Mouse (Mus musculus) hindbrain, embryonic 11.5 days (tissue): Measurements from ENCODE around the gene Fbxw25. TPM values are rescaled to one million over a fixed set of nuclear protein-coding genes. Genes with fewer than 3 reads are reported as not detected.
"Not testable (repeated sequence)": the region's sequence is repeated elsewhere in the genome, so short reads cannot be mapped to it uniquely, and the experiment has no call there.

ENCODE experiments used
- ATAC-seq: fragments of 200-750 bp; cut with Nextera tagmentation; 2 replicates; pipeline ENCODE4 v1.8.0; 2017; ENCODE audit warnings: mild to moderate bottlenecking, moderate TSS enrichment, moderate library complexity; ENCODE audit not compliant: low FRiP score
- DNase-seq: peaks from one replicate; pipeline ENCODE4 v3.0.0-alpha.2; 2015; ENCODE audit warnings: low spot score
- H3K27ac ChIP-seq: fragments of 300-500 bp; sonication (generic); 2 replicates; pipeline ENCODE4 v1.5.1; 2014; ENCODE audit warnings: mild to moderate bottlenecking, low read depth, low read length
- H3K27me3 ChIP-seq: fragments of 300-500 bp; sonication (generic); 2 replicates; pipeline ENCODE4 v1.6.1; 2014; ENCODE audit warnings: mild to moderate bottlenecking, low read length, moderate library complexity, mixed read lengths; ENCODE audit not compliant: control insufficient read depth, insufficient read depth
- H3K36me3 ChIP-seq: fragments of 300-500 bp; sonication (generic); 2 replicates; pipeline ENCODE4 v1.6.1; 2014; ENCODE audit warnings: mild to moderate bottlenecking, low read length, moderate library complexity, mixed read lengths; ENCODE audit not compliant: control insufficient read depth, insufficient read depth
- H3K4me1 ChIP-seq: fragments of 300-500 bp; sonication (generic); replicated peaks from 2 replicates; pipeline ENCODE4 v1.6.1; 2014; ENCODE audit warnings: low read length, mixed read lengths; ENCODE audit not compliant: control insufficient read depth, insufficient read depth
- H3K4me2 ChIP-seq: fragments of 300-500 bp; sonication (generic); replicated peaks from 2 replicates; pipeline ENCODE4 v1.6.1; 2014; ENCODE audit warnings: mild to moderate bottlenecking, low read depth, low read length
- H3K4me3 ChIP-seq: fragments of 300-500 bp; sonication (generic); 2 replicates; pipeline ENCODE4 v1.5.1; 2014; ENCODE audit warnings: low read depth, low read length
- H3K9ac ChIP-seq: fragments of 300-500 bp; sonication (generic); 2 replicates; pipeline ENCODE4 v1.6.1; 2014; ENCODE audit warnings: low read depth, low read length
- H3K9me3 ChIP-seq: fragments of 300-500 bp; sonication (generic); 2 replicates; pipeline ENCODE4 v1.6.1; 2016; ENCODE audit warnings: low read length; ENCODE audit not compliant: control insufficient read depth
- WGBS: fragments of 180-500 bp; shearing (Covaris S2); extraction: QIAGEN DNeasy Blood & Tissue Kit; methylation state at CpG from one replicate; pipeline ENCODE4 v1.1.7; 2014; 5-methylcytosine and 5-hydroxymethylcytosine counted together
- polyA plus RNA-seq: library from polyadenylated mRNA; unstranded; fragments of >200 nt; fragmentation: Nextera tagmentation; extraction: Ambion mirVana; gene quantifications from 2 replicates; pipeline ENCODE4 v1.2.1, GENCODE M21; 2014

Gene Fbxw25
- 0.13 TPM in 1 of 2 replicates, not detected in the other for polyA plus RNA-seq

- H3K4me2 ChIP-seq, ATAC-seq, H3K27ac ChIP-seq, H3K9me3 ChIP-seq, H3K27me3 ChIP-seq, H3K9ac ChIP-seq, H3K36me3 ChIP-seq, DNase-seq, H3K4me1 ChIP-seq, H3K4me3 ChIP-seq: not testable (repeated sequence)
- 72% methylated on average over 2 of the region's 2 CpGs for WGBS
Observed at GRCm38 (mm10) chr9:109664552-109664951, at the start of gene Fbxw25. Gene Fbxw25 (minus strand): TSS chr9:109664652.

GRCm38 (mm10) chr9:109702600-109702999 is 38.1 kb upstream of the Fbxw25 start, which contains the start of gene Fbxw18:
Gene Fbxw18 (minus strand): TSS chr9:109702700.
- H3K27me3 ChIP-seq, H3K27ac ChIP-seq, H3K4me2 ChIP-seq, H3K9me3 ChIP-seq, H3K36me3 ChIP-seq, H3K4me3 ChIP-seq, DNase-seq, H3K9ac ChIP-seq, H3K4me1 ChIP-seq, ATAC-seq: not testable (repeated sequence)
- 79% methylated on average over 4 of the region's 4 CpGs for WGBS

DNA sequence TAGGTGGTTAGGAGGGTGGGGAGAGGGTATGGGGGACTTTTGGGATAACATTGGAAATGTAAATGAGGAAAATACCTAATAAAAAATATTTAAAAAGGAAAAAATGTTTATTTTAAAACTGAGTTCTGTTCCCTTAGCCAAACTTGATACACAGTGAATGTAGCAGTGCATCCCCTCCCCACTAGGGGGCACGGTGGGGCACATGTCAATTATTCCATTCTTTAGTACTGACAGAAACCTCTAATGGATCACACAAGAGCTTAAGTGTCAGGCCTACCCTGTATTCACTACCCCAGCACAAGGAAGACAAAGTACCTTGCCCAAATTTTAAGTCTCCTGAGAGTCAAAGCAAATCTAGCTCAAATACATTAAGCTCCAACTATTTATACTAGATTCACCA is 20.8 kb upstream of the Fbxw25 start:
- Histone ChIP-seq H3K27me3 (no peaks in the 10 kb centered on the region), H3K4me1 (no peaks in the 10 kb centered on the region), H3K27ac (no peak overlapping the region), H3K4me2 (no peak overlapping the region), H3K4me3 (no peak overlapping the region), H3K36me3 (no peaks in the 10 kb centered on the region), H3K9ac (no peak overlapping the region), H3K9me3 (no peaks in the 10 kb centered on the region)
- WGBS: 4% methylated on average over 1 of the region's 1 CpGs
- no peak for ATAC-seq
- peak; percentile 53 for DNase-seq

DNA sequence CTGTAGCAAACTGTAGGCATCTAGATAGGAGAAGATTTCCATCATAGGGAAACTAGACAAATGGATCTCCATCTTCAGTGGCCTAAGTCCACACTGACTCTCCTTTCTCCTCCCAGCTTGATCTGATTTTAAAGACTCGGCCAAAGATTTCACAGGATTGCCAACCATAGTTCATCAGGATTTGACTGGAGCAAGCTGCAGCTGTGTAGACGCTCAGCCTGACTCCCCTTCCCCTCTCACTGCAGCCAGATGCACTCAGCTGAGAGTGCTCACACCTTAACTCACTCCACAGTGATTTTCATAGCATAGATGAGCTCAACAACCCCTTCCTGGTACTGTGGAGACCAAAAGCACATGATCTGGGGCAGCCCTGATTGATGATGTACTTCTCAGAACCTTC is 38.5 kb downstream of the Fbxw25 start, which contains the start of gene Fbxw24:
Gene Fbxw24 (minus strand): TSS at position 101 of the 400 bp plus-strand sequence.
- H3K9ac ChIP-seq, ATAC-seq: not testable (repeated sequence)
- WGBS: 84% methylated on average over 2 of the region's 2 CpGs

GRCm38 (mm10) chr9:109606837-109607236 is 57.6 kb downstream of the Fbxw25 start:
- not testable (repeated sequence) for H3K4me1 ChIP-seq, H3K27ac ChIP-seq, ATAC-seq, H3K4me3 ChIP-seq, H3K9ac ChIP-seq, H3K4me2 ChIP-seq, H3K27me3 ChIP-seq, H3K9me3 ChIP-seq, H3K36me3 ChIP-seq
- 39% methylated on average over 5 of the region's 5 CpGs for WGBS
- peak; percentile 47 for DNase-seq

More for the DNA sequence above, 38.5 kb downstream of the Fbxw25 start, which contains the start of gene Fbxw24:
- not testable (repeated sequence) for H3K36me3 ChIP-seq, H3K4me2 ChIP-seq, H3K9me3 ChIP-seq, H3K27ac ChIP-seq, H3K4me3 ChIP-seq, H3K4me1 ChIP-seq, DNase-seq, H3K27me3 ChIP-seq

- H3K9ac ChIP-seq, H3K4me2 ChIP-seq, H3K27ac ChIP-seq, H3K4me3 ChIP-seq, H3K9me3 ChIP-seq, DNase-seq, ATAC-seq, H3K4me1 ChIP-seq, H3K27me3 ChIP-seq, H3K36me3 ChIP-seq: not testable (repeated sequence)
- 49% methylated on average over 2 of the region's 2 CpGs for WGBS
Observed at GRCm38 (mm10) chr9:109602128-109602527, 62.3 kb downstream of the Fbxw25 start.

GRCm38 (mm10) chr9:109597226-109597625 is 67.2 kb downstream of the Fbxw25 start:
- no peak for ATAC-seq

More at GRCm38 (mm10) chr9:109597226-109597625, 67.2 kb downstream of the Fbxw25 start:
- Histone ChIP-seq H3K4me1 (no peaks in the 10 kb centered on the region), H3K9ac (no peak overlapping the region), H3K27me3 (no peaks in the 10 kb centered on the region), H3K9me3 (no peaks in the 10 kb centered on the region), H3K4me3 (no peak overlapping the region), H3K36me3 (no peaks in the 10 kb centered on the region), H3K27ac (no peak overlapping the region), H3K4me2 (no peak overlapping the region)
- no peak for DNase-seq

Other genes with a start within 250 kb of the Fbxw25 start
- not detected in 2 replicates for gene Fbxw16, start 215.5 kb downstream of the Fbxw25 start, polyA plus RNA-seq
- gene Fbxw19, start 168.8 kb downstream of the Fbxw25 start, polyA plus RNA-seq: 0.09 TPM in 1 of 2 replicates, not detected in the other
- gene Fbxw15, start 96.4 kb downstream of the Fbxw25 start, polyA plus RNA-seq: not detected in 2 replicates
- not detected in 2 replicates for gene Fbxw24, start 38.6 kb downstream of the Fbxw25 start, polyA plus RNA-seq
- gene Fbxw18, start 38.0 kb upstream of the Fbxw25 start, polyA plus RNA-seq: 0.10 TPM in 1 of 2 replicates, not detected in the other
- gene Fbxw26, start 81.4 kb upstream of the Fbxw25 start, polyA plus RNA-seq: not detected in 2 replicates
- not detected in 2 replicates for gene Fbxw27, start 126.0 kb upstream of the Fbxw25 start, polyA plus RNA-seq
- not detected in 2 replicates for gene Spink8, start 147.6 kb upstream of the Fbxw25 start, polyA plus RNA-seq
- gene Nme6, start 168.1 kb upstream of the Fbxw25 start, polyA plus RNA-seq: 89.2 and 90.6 TPM in 2 replicates
- 0.28 and 0.31 TPM in 2 replicates for gene Camp, start 185.0 kb upstream of the Fbxw25 start, polyA plus RNA-seq
- gene Cdc25a, start 210.9 kb upstream of the Fbxw25 start, polyA plus RNA-seq: 24.6 and 33.5 TPM in 2 replicates